Mouse (Mus musculus): ENCODE measurements at regions not wholly inside any gene's neighbourhood (a gene's known extent, or its start where the extent isn't known, plus 50 kb on each side); places are given as distances from the start of the nearest gene placed in this dataset.

DNA sequence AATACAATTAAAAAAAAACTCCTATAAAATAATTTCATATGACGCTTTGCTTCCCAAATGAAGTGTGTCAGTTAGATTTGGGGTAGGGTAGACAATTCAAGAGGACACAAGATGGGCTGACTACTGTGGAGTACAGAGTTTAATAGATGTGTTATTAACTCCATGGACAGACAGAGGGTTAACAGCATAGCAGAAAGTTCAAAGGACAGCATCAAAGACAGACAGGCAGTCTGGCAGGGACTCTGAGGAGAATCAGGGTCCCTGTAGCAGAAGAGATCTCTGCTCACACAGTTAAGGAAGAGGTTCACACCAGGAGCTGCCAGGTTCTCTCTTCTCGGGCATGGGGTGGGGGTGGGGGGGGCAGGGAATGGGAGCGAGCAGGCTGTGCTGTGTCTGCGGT, 51.6 kb upstream of the Hs6st1 start:
- no peak for ATAC-seq (ENCODE audit: low FRiP score)
- Histone ChIP-seq H3K27ac (0 out of 2 replicates have a peak overlapping the region, but pooled peaks have one; percentile 40), H3K27me3 (no peaks in the 10 kb centered on the region), H3K9me3 (replicated peaks) (no peaks in the 10 kb centered on the region; the same call in 1 of the 2 replicates), H3K4me3 (no peak overlapping the region), H3K4me2 (replicated peaks) (no peak overlapping the region), H3K9ac (no peak overlapping the region), H3K36me3 (no peaks in the 10 kb centered on the region), H3K4me1 (peaks cover 13% of the 10 kb centered on the region)
- 31% methylated on average over 4 of the region's 4 CpGs for WGBS

DNA sequence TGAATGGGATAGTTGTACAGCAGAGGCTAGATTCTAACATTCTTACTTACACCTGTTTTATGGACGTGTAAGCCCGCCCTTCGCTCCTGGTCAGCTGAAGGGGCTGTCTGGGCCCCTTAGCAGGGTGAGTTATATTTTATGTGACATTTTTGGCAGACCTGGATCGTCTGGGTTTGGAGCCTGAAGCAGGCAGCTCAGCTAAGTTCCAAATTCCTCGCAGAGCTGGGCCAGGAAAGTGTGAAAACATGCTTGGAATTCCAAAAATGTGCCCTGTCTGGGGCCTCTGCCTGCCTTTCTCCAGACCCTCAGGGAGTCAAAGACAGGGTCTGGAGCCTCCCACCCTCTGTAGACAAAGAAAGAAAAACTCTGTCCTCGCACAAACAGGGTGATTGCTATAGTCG, 51.1 kb upstream of the Hs6st1 start:
- Histone ChIP-seq H3K4me1 (peaks cover 13% of the 10 kb centered on the region), H3K9me3 (replicated peaks) (peaks cover 3% of the 10 kb centered on the region; the same call in 1 of the 2 replicates), H3K4me2 (replicated peaks) (no peak overlapping the region), H3K27me3 (no peaks in the 10 kb centered on the region), H3K36me3 (no peaks in the 10 kb centered on the region), H3K27ac (0 out of 2 replicates have a peak overlapping the region, but pooled peaks have one; percentile 40), H3K4me3 (no peak overlapping the region), H3K9ac (no peak overlapping the region)
- WGBS: 13% methylated on average over 7 of the region's 7 CpGs
- peak; percentile 64; the same call in 1 of the 2 replicates for ATAC-seq (ENCODE audit: low FRiP score)

DNA sequence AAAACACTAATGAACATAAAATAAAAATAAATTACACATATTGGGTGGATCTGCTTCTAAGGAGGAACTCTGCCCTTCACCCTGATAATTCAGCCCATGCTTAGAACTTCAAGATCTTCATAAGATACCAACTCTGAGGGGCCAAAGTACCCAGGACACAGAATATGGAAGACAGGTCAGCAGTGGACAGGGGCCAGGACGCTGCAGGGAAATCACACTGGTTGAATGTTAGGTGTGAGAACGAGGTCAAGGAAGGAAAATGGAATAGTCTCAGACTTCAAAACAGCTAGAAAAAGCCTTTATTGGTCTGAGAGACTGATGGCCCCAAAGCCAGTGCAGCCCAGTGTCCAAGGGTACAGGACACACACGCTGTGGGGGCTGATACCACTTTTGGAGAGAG, 50.5 kb upstream of the Hs6st1 start:
- no peak overlapping the region for H3K4me3 ChIP-seq
- no peak overlapping the region for H3K9ac ChIP-seq
- H3K27ac ChIP-seq: no peak overlapping the region
- peaks cover 13% of the 10 kb centered on the region for H3K4me1 ChIP-seq
- H3K4me2 ChIP-seq (replicated peaks): no peak overlapping the region
- H3K36me3 ChIP-seq: no peaks in the 10 kb centered on the region
- 45% methylated on average over 3 of the region's 3 CpGs for WGBS
- peaks cover 3% of the 10 kb centered on the region; the same call in 1 of the 2 replicates for H3K9me3 ChIP-seq (replicated peaks)
- H3K27me3 ChIP-seq: no peaks in the 10 kb centered on the region
- ATAC-seq (ENCODE audit: low FRiP score): no peak

Data from hindbrain, embryonic 12.5 days (tissue).